Mouse (Mus musculus) embryonic facial prominence, embryonic 11.5 days (tissue): ENCODE data around the gene Tcta. TPM values are rescaled to one million over a fixed set of nuclear protein-coding genes. Genes with fewer than 3 reads are reported as not detected.
A peak's percentile ranks its signal among the peaks of the same experiment; 100 is the strongest.

Source experiments
- ATAC-seq: fragments of 200-750 bp; cut with Nextera tagmentation; replicated peaks from 2 replicates; pipeline ENCODE4 v1.8.0; 2017; ENCODE audit warnings: low read depth; ENCODE audit not compliant: insufficient number of reproducible peaks, low FRiP score, low TSS enrichment
- DNase-seq: peaks from one replicate; pipeline ENCODE4 v3.0.0-alpha.2; 2015; ENCODE audit warnings: low spot score
- H3K27ac ChIP-seq: fragments of 300-500 bp; sonication (generic); replicated peaks from 2 replicates; pipeline ENCODE4 v1.5.1; 2014; ENCODE audit warnings: mild to moderate bottlenecking, low read depth, low read length, control low read depth
- H3K27me3 ChIP-seq: fragments of 300-500 bp; sonication (generic); 2 replicates; pipeline ENCODE4 v1.6.1; 2014; ENCODE audit warnings: mild to moderate bottlenecking, low read length, moderate library complexity, mixed read lengths; ENCODE audit not compliant: control insufficient read depth, insufficient read depth
- H3K36me3 ChIP-seq: fragments of 300-500 bp; sonication (generic); replicated peaks from 2 replicates; pipeline ENCODE4 v1.6.1; 2014; ENCODE audit warnings: low read depth, mild to moderate bottlenecking, low read length, moderate library complexity, mixed read lengths; ENCODE audit not compliant: control insufficient read depth, insufficient read depth
- H3K4me1 ChIP-seq: fragments of 300-500 bp; sonication (generic); 2 replicates; pipeline ENCODE4 v1.6.1; 2014; ENCODE audit warnings: low read length, mixed read lengths; ENCODE audit not compliant: control insufficient read depth, insufficient read depth
- H3K4me2 ChIP-seq: fragments of 300-500 bp; sonication (generic); 2 replicates; pipeline ENCODE4 v1.6.1; 2014; ENCODE audit warnings: low read depth, mild to moderate bottlenecking, control low read depth, low read length, moderate library complexity
- H3K4me3 ChIP-seq: fragments of 300-500 bp; sonication (generic); 2 replicates; pipeline ENCODE4 v1.5.1; 2014; ENCODE audit warnings: low read depth, low read length, control low read depth
- H3K9ac ChIP-seq: fragments of 300-500 bp; sonication (generic); replicated peaks from 2 replicates; pipeline ENCODE4 v1.6.1; 2014; ENCODE audit warnings: mild to moderate bottlenecking, control low read depth, low read length
- H3K9me3 ChIP-seq: fragments of 300-500 bp; sonication (generic); replicated peaks from 2 replicates; pipeline ENCODE4 v1.6.1; 2016; ENCODE audit warnings: mild to moderate bottlenecking, low read length, inconsistent platforms, mixed read lengths; ENCODE audit not compliant: control insufficient read depth
- WGBS: fragments of 180-500 bp; shearing (Covaris S2); extraction: QIAGEN DNeasy Blood & Tissue Kit; methylation state at CpG from one replicate; pipeline ENCODE4 v1.1.7; 2014; 5-methylcytosine and 5-hydroxymethylcytosine counted together
- polyA plus RNA-seq: library from polyadenylated mRNA; unstranded; fragments of >200 nt; fragmentation: Nextera tagmentation; extraction: Ambion mirVana; gene quantifications from 2 replicates; pipeline ENCODE4 v1.2.1, GENCODE M21; 2014

The Tcta gene
- polyA plus RNA-seq, 1 experiment from 2014 or later, result 20.6 TPM

DNA sequence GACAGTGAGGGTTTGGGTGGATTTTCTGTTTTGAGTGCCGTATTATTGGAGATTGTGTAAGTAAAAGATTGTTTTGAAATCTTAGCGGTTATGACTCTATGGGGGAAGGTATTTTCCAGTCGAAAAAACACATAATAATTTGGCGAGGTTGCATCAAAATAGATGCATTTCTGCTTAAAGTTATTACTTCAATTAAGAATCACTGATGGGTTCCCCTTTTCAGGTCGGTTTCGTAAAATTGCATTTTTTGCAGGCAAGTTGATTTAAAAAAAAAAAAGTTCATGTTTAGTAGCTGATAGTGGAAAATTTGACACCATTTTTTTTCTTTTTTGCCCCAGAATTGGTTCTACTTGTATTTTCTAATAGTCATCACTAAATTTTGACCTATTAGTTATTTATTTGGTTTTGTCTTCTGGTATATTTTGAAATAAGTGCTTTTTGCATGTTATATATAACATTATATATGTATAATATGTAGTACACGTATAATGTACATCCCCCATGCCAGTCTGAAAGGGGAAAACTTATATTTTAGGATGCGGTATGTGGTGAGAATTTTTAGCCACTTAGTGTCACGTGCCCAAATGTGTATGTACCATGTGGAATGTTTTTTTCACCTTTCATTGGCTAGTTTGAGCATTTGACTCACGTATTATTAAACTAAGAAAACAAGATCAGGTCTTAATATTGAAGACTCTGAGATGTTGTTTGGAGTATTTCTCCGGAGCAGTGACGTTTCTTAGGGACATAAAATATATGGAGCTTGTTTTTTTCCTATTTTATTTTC, 1.3 kb upstream of the Tcta start:
- no peak for ATAC-seq
- H3K9ac ChIP-seq, result peak overlapping the region; percentile 94
- peak overlapping the region; percentile 37 for H3K4me2 ChIP-seq
- 22% methylated on average over 12 of the region's 12 CpGs for WGBS
- peak overlapping the region; percentile 99 for H3K27ac ChIP-seq
- no peaks in the 10 kb centered on the region for H3K27me3 ChIP-seq
- H3K4me1 ChIP-seq, result no peaks in the 10 kb centered on the region
- no peaks in the 10 kb centered on the region for H3K36me3 ChIP-seq
- no peak for DNase-seq
- H3K4me3 ChIP-seq, result peak overlapping the region; percentile 94
- H3K9me3 ChIP-seq, result no peaks in the 10 kb centered on the region

DNA sequence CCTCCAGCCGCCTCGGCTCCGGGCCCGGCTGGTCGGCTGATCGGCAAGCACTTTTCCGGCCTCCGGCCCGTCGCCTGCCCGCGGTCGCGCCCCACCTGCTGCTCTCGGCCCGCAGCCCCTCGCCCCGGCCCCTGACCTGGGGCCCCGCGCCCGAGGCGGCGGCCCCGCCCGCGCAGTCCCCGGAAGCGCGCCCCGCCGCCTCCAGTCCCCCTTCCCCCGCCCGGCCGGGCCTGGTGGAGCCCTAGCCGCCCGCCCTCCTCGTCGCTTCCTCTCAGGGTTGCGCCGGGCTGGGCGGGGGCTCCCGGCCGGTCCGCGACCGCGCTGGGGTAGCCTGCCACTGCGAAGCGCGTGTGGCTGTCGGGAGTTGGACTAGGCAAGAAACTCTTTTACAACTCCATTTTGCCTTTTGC, 616 bp upstream of the Tcta start:
- peak overlapping the region; percentile 94 for H3K4me3 ChIP-seq
- peak overlapping the region; percentile 94 for H3K9ac ChIP-seq
- no peaks in the 10 kb centered on the region for H3K9me3 ChIP-seq
- peak; percentile 71 for ATAC-seq
- peak; percentile 85 for DNase-seq
- WGBS, result under 1% methylated on average over 42 of the region's 51 CpGs
- H3K4me2 ChIP-seq, result peak overlapping the region; percentile 32
- no peaks in the 10 kb centered on the region for H3K27me3 ChIP-seq
- no peaks in the 10 kb centered on the region for H3K4me1 ChIP-seq
- H3K36me3 ChIP-seq, result no peaks in the 10 kb centered on the region
- peak overlapping the region; percentile 99 for H3K27ac ChIP-seq

GRCm38 (mm10) chr9:108305170-108305569, 790 bp downstream of the Tcta start:
- Histone ChIP-seq H3K36me3 (no peaks in the 10 kb centered on the region), H3K4me2 (peak overlapping the region; percentile 73), H3K9me3 (no peaks in the 10 kb centered on the region), H3K27me3 (no peaks in the 10 kb centered on the region), H3K4me1 (no peaks in the 10 kb centered on the region), H3K27ac (0 out of 2 replicates have a peak overlapping the region, but pooled peaks have one; percentile 30), H3K9ac (peak overlapping the region; percentile 73), H3K4me3 (peak overlapping the region; percentile 94)
- DNase-seq, result no peak
- WGBS, result 5% methylated on average over 1 of the region's 1 CpGs
- ATAC-seq, result peak; percentile 11; the same call in 1 of the 2 replicates

DNA sequence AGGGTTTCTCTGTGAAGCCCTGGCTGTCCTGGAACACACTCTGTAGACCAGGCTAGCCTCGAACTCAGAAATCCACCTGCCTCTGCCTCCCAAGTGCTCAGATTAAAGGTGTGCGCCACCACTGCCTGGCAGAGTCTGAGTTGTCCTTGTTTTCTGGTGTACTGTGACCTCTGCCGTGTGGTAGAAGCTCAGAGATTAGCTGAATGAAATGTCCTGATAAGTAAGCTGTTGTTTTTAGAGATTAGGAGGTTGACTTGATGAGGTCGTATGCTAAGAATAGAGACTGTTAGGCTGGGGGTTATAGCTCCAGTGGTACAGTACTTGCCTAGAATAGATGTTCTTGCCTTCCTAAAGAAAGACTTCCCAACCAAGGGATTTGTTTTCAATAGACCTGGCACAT, 1.2 kb downstream of the Tcta start:
- Histone ChIP-seq H3K4me2 (no peak overlapping the region), H3K27me3 (no peaks in the 10 kb centered on the region), H3K9me3 (no peaks in the 10 kb centered on the region), H3K4me1 (no peaks in the 10 kb centered on the region), H3K36me3 (no peaks in the 10 kb centered on the region), H3K4me3 (no peak overlapping the region), H3K27ac (no peak overlapping the region), H3K9ac (no peak overlapping the region; the same call in 1 of the 2 replicates)
- DNase-seq (no peak), ATAC-seq (no peak)
- WGBS, result 82% methylated on average over 4 of the region's 4 CpGs

GRCm38 (mm10) chr9:108301853-108302252, 4.1 kb downstream of the Tcta start:
- DNase-seq, result no peak
- H3K9ac ChIP-seq, result no peak overlapping the region
- WGBS, result 84% methylated on average over 3 of the region's 3 CpGs
- H3K9me3 ChIP-seq, result no peaks in the 10 kb centered on the region
- no peaks in the 10 kb centered on the region for H3K27me3 ChIP-seq
- no peaks in the 10 kb centered on the region for H3K36me3 ChIP-seq
- 0 out of 2 replicates have a peak, but pooled peaks cover under 1% of the 10 kb centered on the region for H3K4me1 ChIP-seq
- H3K4me3 ChIP-seq, result no peak overlapping the region
- H3K27ac ChIP-seq, result no peak overlapping the region
- no peak for ATAC-seq
- H3K4me2 ChIP-seq, result no peak overlapping the region

GRCm38 (mm10) chr9:108296453-108297355, 9.3 kb downstream of the Tcta start, which contains the start of gene Amt:
Gene Amt, plus strand, starts transcription at chr9:108296853.
- DNase-seq (peak; percentile 77), ATAC-seq (peak; percentile 81)
- WGBS, result 17% methylated on average over 18 of the region's 18 CpGs
- Histone ChIP-seq H3K4me2 (peak within 1 kb of the TSS; percentile 47), H3K9ac (peak within 1 kb of the TSS; percentile 63), H3K27ac (0 out of 2 replicates have a peak within 1 kb of the TSS, but pooled peaks have one; percentile 28), H3K27me3 (no peaks in the 10 kb centered on the region), H3K4me1 (0 out of 2 replicates have a peak, but pooled peaks cover 4% of the 10 kb centered on the region), H3K36me3 (no peaks in the 10 kb centered on the region; the same call in 1 of the 2 replicates), H3K4me3 (peak within 1 kb of the TSS; percentile 27), H3K9me3 (no peaks in the 10 kb centered on the region)

DNA sequence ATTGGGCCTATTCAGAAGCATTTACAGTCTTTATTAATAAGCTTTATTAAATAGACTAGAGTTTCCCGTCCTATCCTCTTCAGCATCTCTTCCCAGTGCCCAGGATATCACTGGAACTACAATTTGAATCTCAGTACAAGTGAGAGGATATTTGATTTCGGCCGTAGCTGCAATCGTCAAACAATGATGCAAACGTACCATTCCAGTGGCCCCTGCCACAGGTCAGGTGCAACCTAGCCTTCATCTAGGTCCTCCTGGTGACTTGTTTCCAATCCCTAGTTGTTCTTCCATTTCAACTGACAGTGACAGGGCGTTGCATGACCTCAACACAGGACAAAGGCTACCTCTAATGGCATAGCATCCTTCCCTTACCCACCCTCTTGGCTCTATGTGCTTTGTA, 15.2 kb downstream of the Tcta start:
- Histone ChIP-seq H3K9ac (peak overlapping the region; percentile 39), H3K36me3 (no peaks in the 10 kb centered on the region; the same call in 1 of the 2 replicates), H3K9me3 (no peaks in the 10 kb centered on the region), H3K27ac (no peak overlapping the region), H3K4me3 (peak overlapping the region; percentile 51), H3K4me1 (no peaks in the 10 kb centered on the region; the same call in 1 of the 2 replicates), H3K27me3 (no peaks in the 10 kb centered on the region), H3K4me2 (peak overlapping the region; percentile 50)
- DNase-seq (no peak), ATAC-seq (no peak)
- WGBS, result 44% methylated on average over 6 of the region's 6 CpGs
